Mouse (Mus musculus) adipocyte (in vitro differentiated cells): Measurements from ENCODE around the gene Nlgn1.

Source experiments
- DNase-seq: peaks from one replicate; pipeline ENCODE4 v3.0.0-alpha.2; 2016; ENCODE audit warnings: low spot score

Gene Nlgn1

GRCm38 (mm10) chr3:26201410-26201809, 130.8 kb downstream of the Nlgn1 start:
- no peak for DNase-seq

GRCm38 (mm10) chr3:26194970-26195369, 137.3 kb downstream of the Nlgn1 start:
- no peak for DNase-seq

- no peak for DNase-seq
Measured at GRCm38 (mm10) chr3:26181013-26181412, 151.2 kb downstream of the Nlgn1 start.

- no peak for DNase-seq
Measured at GRCm38 (mm10) chr3:26175371-26175770, 156.9 kb downstream of the Nlgn1 start.

- DNase-seq: no peak
Measured at GRCm38 (mm10) chr3:26174257-26174656, 158.0 kb downstream of the Nlgn1 start.

- no peak for DNase-seq
Measured at GRCm38 (mm10) chr3:26173613-26174012, 158.6 kb downstream of the Nlgn1 start.

- no peak for DNase-seq
Measured at GRCm38 (mm10) chr3:26166711-26167110, 165.5 kb downstream of the Nlgn1 start.

GRCm38 (mm10) chr3:26153782-26154181, 178.5 kb downstream of the Nlgn1 start:
- DNase-seq: no peak

GRCm38 (mm10) chr3:26153036-26153741, 179.1 kb downstream of the Nlgn1 start:
- DNase-seq: no peak

GRCm38 (mm10) chr3:26152510-26153035, 179.7 kb downstream of the Nlgn1 start:
- DNase-seq: no peak

- DNase-seq: no peak
Measured at GRCm38 (mm10) chr3:26151351-26152020, 180.8 kb downstream of the Nlgn1 start.

- no peak for DNase-seq
Measured at GRCm38 (mm10) chr3:26146174-26146573, 186.1 kb downstream of the Nlgn1 start.

GRCm38 (mm10) chr3:26145441-26145840, 186.8 kb downstream of the Nlgn1 start:
- DNase-seq: no peak

GRCm38 (mm10) chr3:26141590-26141989, 190.7 kb downstream of the Nlgn1 start:
- no peak for DNase-seq

- DNase-seq: no peak
Measured at GRCm38 (mm10) chr3:26134839-26135651, 197.2 kb downstream of the Nlgn1 start.

- DNase-seq: no peak
Measured at GRCm38 (mm10) chr3:26130919-26131318, 201.3 kb downstream of the Nlgn1 start.

GRCm38 (mm10) chr3:26129455-26129854, 202.8 kb downstream of the Nlgn1 start:
- DNase-seq: no peak

GRCm38 (mm10) chr3:26117071-26117470, 215.2 kb downstream of the Nlgn1 start:
- DNase-seq: no peak

GRCm38 (mm10) chr3:26106361-26106760, 225.9 kb downstream of the Nlgn1 start:
- no peak for DNase-seq

- DNase-seq: no peak
Measured at GRCm38 (mm10) chr3:26105528-26105927, 226.7 kb downstream of the Nlgn1 start.

GRCm38 (mm10) chr3:26102271-26102670, 230.0 kb downstream of the Nlgn1 start:
- no peak for DNase-seq

GRCm38 (mm10) chr3:26095551-26095950, 236.7 kb downstream of the Nlgn1 start:
- DNase-seq: peak; percentile 3

GRCm38 (mm10) chr3:26069366-26069765, 262.9 kb downstream of the Nlgn1 start:
- no peak for DNase-seq
